Mouse (Mus musculus) hindbrain, embryonic 16.5 days (tissue): ENCODE results near the gene Wfdc21. TPM values are rescaled to one million over a fixed set of nuclear protein-coding genes. Genes with fewer than 3 reads are reported as not detected.

Source experiments
- ATAC-seq: fragments of 200-750 bp; cut with Nextera tagmentation; 2 replicates; pipeline ENCODE4 v1.8.0; 2017; ENCODE audit warnings: moderate TSS enrichment, moderate library complexity
- H3K27ac ChIP-seq: fragments of 300-500 bp; sonication (generic); 2 replicates; pipeline ENCODE4 v1.5.1; 2014; ENCODE audit warnings: low read depth, mild to moderate bottlenecking, control low read depth, low read length, moderate library complexity
- H3K27me3 ChIP-seq: fragments of 300-500 bp; sonication (generic); replicated peaks from 2 replicates; pipeline ENCODE4 v1.6.1; 2014; ENCODE audit warnings: low read length; ENCODE audit not compliant: control insufficient read depth, insufficient read depth
- H3K36me3 ChIP-seq: fragments of 300-500 bp; sonication (generic); 2 replicates; pipeline ENCODE4 v1.6.1; 2014; ENCODE audit warnings: mild to moderate bottlenecking, low read length, moderate library complexity, mixed read lengths; ENCODE audit not compliant: control insufficient read depth, insufficient read depth
- H3K4me1 ChIP-seq: fragments of 300-500 bp; sonication (generic); 2 replicates; pipeline ENCODE4 v1.6.1; 2014; ENCODE audit warnings: low read depth, low read length; ENCODE audit not compliant: control insufficient read depth, insufficient read depth
- H3K4me2 ChIP-seq: fragments of 300-500 bp; sonication (generic); 2 replicates; pipeline ENCODE4 v1.6.1; 2014; ENCODE audit warnings: mild to moderate bottlenecking, low read length, control low read depth, moderate library complexity
- H3K4me3 ChIP-seq: fragments of 300-500 bp; sonication (generic); 2 replicates; pipeline ENCODE4 v1.5.1; 2014; ENCODE audit warnings: mild to moderate bottlenecking, low read length, control low read depth, moderate library complexity
- H3K9ac ChIP-seq: fragments of 300-500 bp; sonication (generic); 2 replicates; pipeline ENCODE4 v1.6.1; 2014; ENCODE audit warnings: low read depth, mild to moderate bottlenecking, control low read depth, low read length, moderate library complexity
- H3K9me3 ChIP-seq: fragments of 300-500 bp; sonication (generic); 2 replicates; pipeline ENCODE4 v1.6.1; 2014; ENCODE audit warnings: mild to moderate bottlenecking, low read length, moderate library complexity; ENCODE audit not compliant: control insufficient read depth
- WGBS: fragments of 180-500 bp; shearing (Covaris S2); extraction: QIAGEN DNeasy Blood & Tissue Kit; methylation state at CpG from one replicate; pipeline ENCODE4 v1.1.7; 2014; 5-methylcytosine and 5-hydroxymethylcytosine counted together
- polyA plus RNA-seq: library from polyadenylated mRNA; unstranded; fragments of >200 nt; fragmentation: Nextera tagmentation; extraction: Ambion mirVana; gene quantifications from 2 replicates; pipeline ENCODE4 v1.2.1, GENCODE M21; 2015

Gene Wfdc21
- polyA plus RNA-seq, 1 experiment from 2014 or later, result not detected

- Histone ChIP-seq H3K9me3 (no peaks in the 10 kb centered on the region), H3K4me2 (no peak overlapping the region), H3K4me1 (no peaks in the 10 kb centered on the region), H3K27me3 (peaks cover 5% of the 10 kb centered on the region), H3K9ac (no peak overlapping the region), H3K4me3 (no peak overlapping the region), H3K27ac (no peak overlapping the region), H3K36me3 (no peaks in the 10 kb centered on the region)
- 87% methylated on average over 3 of the region's 3 CpGs for WGBS
- no peak for ATAC-seq
Measured at GRCm38 (mm10) chr11:83743525-83743924, 3.2 kb upstream of the Wfdc21 start.

- Histone ChIP-seq H3K36me3 (no peaks in the 10 kb centered on the region), H3K9ac (no peak overlapping the region), H3K9me3 (no peaks in the 10 kb centered on the region), H3K27ac (no peak overlapping the region), H3K4me3 (no peak overlapping the region), H3K27me3 (peaks cover 10% of the 10 kb centered on the region), H3K4me1 (no peaks in the 10 kb centered on the region), H3K4me2 (no peak overlapping the region)
- 78% methylated on average over 4 of the region's 4 CpGs for WGBS
- ATAC-seq, result no peak
Measured at GRCm38 (mm10) chr11:83746152-83746551, 588 bp upstream of the Wfdc21 start.

GRCm38 (mm10) chr11:83747376-83748265, 881 bp downstream of the Wfdc21 start:
- H3K27me3 ChIP-seq, result peaks cover 10% of the 10 kb centered on the region
- H3K4me3 ChIP-seq, result no peak overlapping the region
- no peak overlapping the region for H3K27ac ChIP-seq
- ATAC-seq, result no peak
- H3K9me3 ChIP-seq, result no peaks in the 10 kb centered on the region
- no peaks in the 10 kb centered on the region for H3K36me3 ChIP-seq
- H3K4me1 ChIP-seq, result no peaks in the 10 kb centered on the region
- 71% methylated on average over 6 of the region's 6 CpGs for WGBS
- H3K9ac ChIP-seq, result no peak overlapping the region
- no peak overlapping the region for H3K4me2 ChIP-seq

- H3K27ac ChIP-seq, result peak within 1 kb of the TSS; percentile 93
- no peaks in the 10 kb centered on the region for H3K9me3 ChIP-seq
- peak within 1 kb of the TSS; percentile 88 for H3K4me2 ChIP-seq
- H3K4me1 ChIP-seq, result peaks cover 10% of the 10 kb centered on the region
- peaks cover 14% of the 10 kb centered on the region for H3K36me3 ChIP-seq
- 0% methylated on average over 45 of the region's 47 CpGs for WGBS
- H3K27me3 ChIP-seq, result peaks cover 4% of the 10 kb centered on the region
- peak within 1 kb of the TSS; percentile 88 for H3K9ac ChIP-seq
- H3K4me3 ChIP-seq, result peak within 1 kb of the TSS; percentile 68
- ATAC-seq, result peak; percentile 98
Measured at GRCm38 (mm10) chr11:83753581-83754181, 6.9 kb downstream of the Wfdc21 start, which contains the start of gene Heatr6. TSS of gene Heatr6 (plus strand) at chr11:83753696.

- H3K27ac ChIP-seq, result peak overlapping the region; percentile 93
- H3K4me3 ChIP-seq, result peak overlapping the region; percentile 68
- 5% methylated on average over 8 of the region's 8 CpGs for WGBS
- peak overlapping the region; percentile 88 for H3K4me2 ChIP-seq
- peak overlapping the region; percentile 88 for H3K9ac ChIP-seq
- no peaks in the 10 kb centered on the region for H3K9me3 ChIP-seq
- no peak for ATAC-seq
- H3K4me1 ChIP-seq, result peaks cover 10% of the 10 kb centered on the region
- H3K36me3 ChIP-seq, result peaks cover 20% of the 10 kb centered on the region
- H3K27me3 ChIP-seq, result no peaks in the 10 kb centered on the region; the same call in none of the 2 replicates
Measured at GRCm38 (mm10) chr11:83754227-83754626, 7.5 kb downstream of the Wfdc21 start.

- Histone ChIP-seq H3K27me3 (no peaks in the 10 kb centered on the region), H3K9ac (no peak overlapping the region), H3K4me3 (no peak overlapping the region), H3K36me3 (peaks cover 59% of the 10 kb centered on the region), H3K4me2 (no peak overlapping the region), H3K27ac (no peak overlapping the region), H3K9me3 (0 out of 2 replicates have a peak, but pooled peaks cover 3% of the 10 kb centered on the region), H3K4me1 (no peaks in the 10 kb centered on the region)
- ATAC-seq, result no peak
- WGBS, result 92% methylated on average over 9 of the region's 9 CpGs
Measured at GRCm38 (mm10) chr11:83767306-83767705, 20.6 kb downstream of the Wfdc21 start.

GRCm38 (mm10) chr11:83768976-83769375, 22.2 kb downstream of the Wfdc21 start:
- Histone ChIP-seq H3K9ac (no peak overlapping the region), H3K4me3 (no peak overlapping the region), H3K36me3 (peaks cover 51% of the 10 kb centered on the region), H3K4me1 (no peaks in the 10 kb centered on the region), H3K27me3 (no peaks in the 10 kb centered on the region), H3K27ac (no peak overlapping the region), H3K9me3 (no peaks in the 10 kb centered on the region), H3K4me2 (no peak overlapping the region)
- 92% methylated on average over 4 of the region's 4 CpGs for WGBS
- no peak for ATAC-seq

GRCm38 (mm10) chr11:83771014-83771413, 24.3 kb downstream of the Wfdc21 start:
- Histone ChIP-seq H3K27ac (no peak overlapping the region), H3K4me3 (no peak overlapping the region), H3K4me2 (no peak overlapping the region), H3K4me1 (no peaks in the 10 kb centered on the region), H3K9ac (no peak overlapping the region), H3K36me3 (peaks cover 47% of the 10 kb centered on the region), H3K9me3 (no peaks in the 10 kb centered on the region), H3K27me3 (no peaks in the 10 kb centered on the region)
- ATAC-seq, result no peak
- WGBS, result 99% methylated on average over 7 of the region's 7 CpGs

GRCm38 (mm10) chr11:83772341-83772740, 25.6 kb downstream of the Wfdc21 start:
- Histone ChIP-seq H3K4me1 (no peaks in the 10 kb centered on the region), H3K4me3 (no peak overlapping the region), H3K9ac (no peak overlapping the region), H3K36me3 (peaks cover 56% of the 10 kb centered on the region), H3K9me3 (no peaks in the 10 kb centered on the region), H3K4me2 (no peak overlapping the region), H3K27me3 (no peaks in the 10 kb centered on the region), H3K27ac (no peak overlapping the region)
- 96% methylated on average over 6 of the region's 6 CpGs for WGBS
- no peak for ATAC-seq
